Mouse (Mus musculus): Measurements from ENCODE around the gene Mpi.

The Mpi gene

GRCm38 (mm10) chr9:57522861-57523246 lies 29.7 kb downstream of the Mpi start:
- DNase-seq (ENCODE audit: low spot score in 2 of 2): no peak

GRCm38 (mm10) chr9:57522114-57522860 lies 30.3 kb downstream of the Mpi start:
- DNase-seq (ENCODE audit: low spot score in 2 of 2): no peak

- DNase-seq (ENCODE audit: low spot score in 2 of 2): peak; percentile 82 to 88
Observed at GRCm38 (mm10) chr9:57521056-57521911, 31.3 kb downstream of the Mpi start, which contains the start of gene Cox5a. Gene Cox5a (plus strand): TSS chr9:57521274.

- DNase-seq (ENCODE audit: low spot score in 2 of 2): no peak
Observed at GRCm38 (mm10) chr9:57520375-57521055, 32.0 kb downstream of the Mpi start.

- peak in 1 of 2 experiments; percentile 58 for DNase-seq (ENCODE audit: low spot score in 2 of 2)
Observed at GRCm38 (mm10) chr9:57517113-57517512, 35.5 kb downstream of the Mpi start.

- no peak for DNase-seq (ENCODE audit: low spot score in 2 of 2)
Observed at GRCm38 (mm10) chr9:57510577-57510976, 42.0 kb downstream of the Mpi start.

- peak in 1 of 2 experiments; percentile 36 for DNase-seq (ENCODE audit: low spot score in 2 of 2)
Observed at GRCm38 (mm10) chr9:57505700-57506099, 46.9 kb downstream of the Mpi start.

- no peak for DNase-seq (ENCODE audit: low spot score in 2 of 2)
Observed at GRCm38 (mm10) chr9:57504891-57505290, 47.7 kb downstream of the Mpi start.

GRCm38 (mm10) chr9:57504381-57504700 lies 48.2 kb downstream of the Mpi start:
- peak in 1 of 2 experiments; percentile 45 for DNase-seq (ENCODE audit: low spot score in 2 of 2)

GRCm38 (mm10) chr9:57503622-57504380 lies 48.8 kb downstream of the Mpi start, which contains the start of gene Rpp25:
Gene Rpp25 (plus strand): TSS chr9:57504026.
- DNase-seq (ENCODE audit: low spot score in 2 of 2): no peak

GRCm38 (mm10) chr9:57502911-57503621 lies 49.5 kb downstream of the Mpi start:
- no peak for DNase-seq (ENCODE audit: low spot score in 2 of 2)

GRCm38 (mm10) chr9:57501861-57502260 lies 50.7 kb downstream of the Mpi start:
- no peak for DNase-seq (ENCODE audit: low spot score in 2 of 2)

GRCm38 (mm10) chr9:57501452-57501851 lies 51.1 kb downstream of the Mpi start:
- DNase-seq (ENCODE audit: low spot score in 2 of 2): no peak

- DNase-seq (ENCODE audit: low spot score in 2 of 2): no peak
Observed at GRCm38 (mm10) chr9:57498536-57498935, 54.0 kb downstream of the Mpi start.

GRCm38 (mm10) chr9:57497236-57497635 lies 55.3 kb downstream of the Mpi start:
- no peak for DNase-seq (ENCODE audit: low spot score in 2 of 2)

GRCm38 (mm10) chr9:57494970-57495369 lies 57.6 kb downstream of the Mpi start:
- no peak for DNase-seq (ENCODE audit: low spot score in 2 of 2)

Data from spleen, postnatal 14 days (tissue).